Mouse (Mus musculus): ENCODE results near the gene Fam192a. TPM values are rescaled to one million over a fixed set of nuclear protein-coding genes. Genes with fewer than 3 reads are reported as not detected.

Fam192a gene
- polyA plus RNA-seq, 1 experiment from 2014 or later = 58.6 TPM

GRCm38 (mm10) chr8:94607064-94607463 lies 5.3 kb upstream of the Fam192a start:
- no peaks in the 10 kb centered on the region for H3K27me3 ChIP-seq (ENCODE audit: control insufficient read depth, insufficient read depth, low read length)
- WGBS = 90% methylated on average over 5 of the region's 5 CpGs
- no peak overlapping the region for H3K9ac ChIP-seq (ENCODE audit: low read length)
- H3K4me1 ChIP-seq (ENCODE audit: control insufficient read depth, insufficient read depth, low read length) = peaks cover 4% of the 10 kb centered on the region
- H3K36me3 ChIP-seq (ENCODE audit: control insufficient read depth, insufficient read depth, low read length) = no peaks in the 10 kb centered on the region
- H3K4me2 ChIP-seq (ENCODE audit: low read depth, low read length) = no peak overlapping the region
- no peak for ATAC-seq (ENCODE audit: insufficient read depth, low FRiP score)
- no peak overlapping the region for H3K4me3 ChIP-seq (replicated peaks; ENCODE audit: low read length)
- no peaks in the 10 kb centered on the region for H3K9me3 ChIP-seq (replicated peaks; ENCODE audit: control insufficient read depth, low read length)
- no peak overlapping the region for H3K27ac ChIP-seq (ENCODE audit: low read length)

GRCm38 (mm10) chr8:94604030-94604429 lies 2.2 kb upstream of the Fam192a start:
- Histone ChIP-seq H3K4me2 (ENCODE audit: low read depth, low read length) (no peak overlapping the region), H3K9me3 (replicated peaks; ENCODE audit: control insufficient read depth, low read length) (no peaks in the 10 kb centered on the region)
- 72% methylated on average over 2 of the region's 2 CpGs for WGBS

DNA sequence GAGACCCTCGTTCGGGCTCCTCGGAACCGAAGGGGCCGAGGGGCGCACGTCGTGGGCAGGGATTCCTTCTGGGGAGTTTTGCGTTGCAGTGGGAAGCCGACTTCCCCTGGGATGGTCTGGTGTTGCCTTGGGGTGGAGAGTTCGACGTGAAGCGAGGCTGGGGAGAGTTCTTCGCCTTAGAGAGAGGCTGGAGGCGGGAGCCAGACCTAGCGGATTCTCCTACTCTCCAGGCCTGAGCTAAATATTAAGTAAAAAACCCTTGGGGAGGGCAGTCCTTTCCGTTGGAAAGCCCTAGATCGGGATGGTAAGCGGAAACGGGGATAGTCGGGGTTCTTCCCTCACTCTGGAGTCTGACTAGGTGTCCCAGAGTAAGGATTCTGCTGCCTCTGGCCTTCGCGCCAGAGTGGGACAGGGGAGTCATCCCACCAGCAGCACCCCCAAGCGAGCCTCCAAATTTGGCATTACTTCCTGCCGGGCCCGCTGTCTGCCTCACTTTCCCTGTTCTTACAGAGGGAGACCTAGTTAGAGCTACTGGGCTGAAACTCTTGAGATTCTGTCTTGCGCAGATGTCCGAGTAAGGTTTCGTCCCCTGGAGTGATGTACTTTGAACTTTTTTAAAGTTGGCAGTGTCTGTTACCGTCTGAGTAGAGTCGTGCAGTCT lies 804 bp upstream of the Fam192a start:
- H3K36me3 ChIP-seq (ENCODE audit: control insufficient read depth, insufficient read depth, low read length) = no peaks in the 10 kb centered on the region
- H3K4me3 ChIP-seq (replicated peaks; ENCODE audit: low read length) = peak overlapping the region; percentile 98
- no peaks in the 10 kb centered on the region for H3K27me3 ChIP-seq (ENCODE audit: control insufficient read depth, insufficient read depth, low read length)
- under 1% methylated on average over 31 of the region's 31 CpGs for WGBS
- peak overlapping the region; percentile 79 for H3K27ac ChIP-seq (ENCODE audit: low read length)
- H3K4me1 ChIP-seq (ENCODE audit: control insufficient read depth, insufficient read depth, low read length) = peaks cover 12% of the 10 kb centered on the region
- no peaks in the 10 kb centered on the region for H3K9me3 ChIP-seq (replicated peaks; ENCODE audit: control insufficient read depth, low read length)
- ATAC-seq (ENCODE audit: insufficient read depth, low FRiP score) = no peak
- peak overlapping the region; percentile 98 for H3K9ac ChIP-seq (ENCODE audit: low read length)
- H3K4me2 ChIP-seq (ENCODE audit: low read depth, low read length) = peak overlapping the region; percentile 92

More at GRCm38 (mm10) chr8:94604030-94604429, 2.2 kb upstream of the Fam192a start:
- Histone ChIP-seq H3K4me3 (replicated peaks; ENCODE audit: low read length) (no peak overlapping the region), H3K9ac (ENCODE audit: low read length) (no peak overlapping the region), H3K27me3 (ENCODE audit: control insufficient read depth, insufficient read depth, low read length) (no peaks in the 10 kb centered on the region), H3K27ac (ENCODE audit: low read length) (no peak overlapping the region), H3K4me1 (ENCODE audit: control insufficient read depth, insufficient read depth, low read length) (peaks cover 12% of the 10 kb centered on the region), H3K36me3 (ENCODE audit: control insufficient read depth, insufficient read depth, low read length) (no peaks in the 10 kb centered on the region)
- no peak for ATAC-seq (ENCODE audit: insufficient read depth, low FRiP score)

- WGBS = under 1% methylated on average over 51 of the region's 51 CpGs
- H3K27ac ChIP-seq (ENCODE audit: low read length) = peak overlapping the region; percentile 93
Observed at GRCm38 (mm10) chr8:94601034-94601606, 677 bp downstream of the Fam192a start.

GRCm38 (mm10) chr8:94600478-94600877 lies 1.3 kb downstream of the Fam192a start:
- peak overlapping the region; percentile 93; the same call in 1 of the 2 replicates for H3K27ac ChIP-seq (ENCODE audit: low read length)

More at GRCm38 (mm10) chr8:94601034-94601606, 677 bp downstream of the Fam192a start:
- H3K9ac ChIP-seq (ENCODE audit: low read length) = peak overlapping the region; percentile 83
- H3K27me3 ChIP-seq (ENCODE audit: control insufficient read depth, insufficient read depth, low read length) = no peaks in the 10 kb centered on the region
- ATAC-seq (ENCODE audit: insufficient read depth, low FRiP score) = peak; percentile 3; the same call in 1 of the 2 replicates
- H3K9me3 ChIP-seq (replicated peaks; ENCODE audit: control insufficient read depth, low read length) = no peaks in the 10 kb centered on the region
- H3K4me2 ChIP-seq (ENCODE audit: low read depth, low read length) = peak overlapping the region; percentile 97
- peaks cover 12% of the 10 kb centered on the region for H3K4me1 ChIP-seq (ENCODE audit: control insufficient read depth, insufficient read depth, low read length)
- peak overlapping the region; percentile 69 for H3K4me3 ChIP-seq (replicated peaks; ENCODE audit: low read length)
- H3K36me3 ChIP-seq (ENCODE audit: control insufficient read depth, insufficient read depth, low read length) = no peaks in the 10 kb centered on the region

DNA sequence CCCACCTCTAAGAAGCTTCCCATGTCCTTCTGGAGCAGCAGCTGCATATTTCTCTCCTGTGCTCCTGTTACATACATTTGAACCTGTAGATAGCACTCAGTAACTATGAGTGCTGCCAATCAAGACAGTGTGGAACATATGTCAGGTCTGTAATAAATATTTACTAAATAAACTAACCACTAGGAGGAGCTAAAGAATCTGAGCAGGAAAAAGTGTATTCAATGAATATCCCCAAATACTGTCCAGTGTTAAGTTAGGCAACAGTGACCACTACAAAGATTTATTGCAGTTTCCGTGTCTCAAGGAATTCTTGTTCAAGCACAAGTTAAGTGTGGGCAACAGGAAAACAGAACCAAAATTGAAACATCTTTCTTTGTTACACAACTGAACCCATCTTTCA lies 7.6 kb downstream of the Fam192a start:
- no peaks in the 10 kb centered on the region for H3K27me3 ChIP-seq (ENCODE audit: control insufficient read depth, insufficient read depth, low read length)

More at GRCm38 (mm10) chr8:94600478-94600877, 1.3 kb downstream of the Fam192a start:
- H3K4me3 ChIP-seq (replicated peaks; ENCODE audit: low read length) = peak overlapping the region; percentile 69
- H3K27me3 ChIP-seq (ENCODE audit: control insufficient read depth, insufficient read depth, low read length) = no peaks in the 10 kb centered on the region
- H3K4me1 ChIP-seq (ENCODE audit: control insufficient read depth, insufficient read depth, low read length) = peaks cover 12% of the 10 kb centered on the region
- peak overlapping the region; percentile 83 for H3K9ac ChIP-seq (ENCODE audit: low read length)
- no peak for ATAC-seq (ENCODE audit: insufficient read depth, low FRiP score)
- H3K36me3 ChIP-seq (ENCODE audit: control insufficient read depth, insufficient read depth, low read length) = no peaks in the 10 kb centered on the region
- no peaks in the 10 kb centered on the region for H3K9me3 ChIP-seq (replicated peaks; ENCODE audit: control insufficient read depth, low read length)
- 10% methylated on average over 5 of the region's 5 CpGs for WGBS
- H3K4me2 ChIP-seq (ENCODE audit: low read depth, low read length) = peak overlapping the region; percentile 97

DNA sequence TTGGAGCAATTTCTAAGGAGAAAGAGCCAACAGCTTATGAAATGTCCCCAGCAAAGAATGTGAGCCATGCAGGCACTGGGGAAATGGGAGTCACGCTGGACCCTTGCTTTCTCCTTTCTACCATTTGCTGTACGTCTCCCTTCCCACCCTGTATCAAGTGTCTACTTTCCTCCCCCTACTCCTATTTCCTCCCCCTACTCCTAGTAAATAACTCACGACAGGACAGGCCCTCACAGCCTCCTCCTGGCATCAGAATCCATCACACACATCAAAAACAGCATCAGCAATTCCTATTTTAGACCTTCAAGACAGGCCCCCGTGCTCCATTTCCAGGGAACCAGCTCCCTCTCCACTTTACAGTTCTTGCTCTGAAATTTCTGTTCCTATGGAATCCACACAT lies 10.1 kb downstream of the Fam192a start:
- H3K36me3 ChIP-seq (ENCODE audit: control insufficient read depth, insufficient read depth, low read length) = no peaks in the 10 kb centered on the region
- WGBS = 68% methylated on average over 4 of the region's 4 CpGs

More for the DNA sequence above, 7.6 kb downstream of the Fam192a start:
- no peak overlapping the region for H3K4me3 ChIP-seq (replicated peaks; ENCODE audit: low read length)
- no peaks in the 10 kb centered on the region for H3K9me3 ChIP-seq (replicated peaks; ENCODE audit: control insufficient read depth, low read length)
- no peaks in the 10 kb centered on the region for H3K36me3 ChIP-seq (ENCODE audit: control insufficient read depth, insufficient read depth, low read length)
- ATAC-seq (ENCODE audit: insufficient read depth, low FRiP score) = no peak
- 45% methylated on average over 1 of the region's 1 CpGs for WGBS
- H3K9ac ChIP-seq (ENCODE audit: low read length) = no peak overlapping the region
- H3K4me2 ChIP-seq (ENCODE audit: low read depth, low read length) = no peak overlapping the region
- no peaks in the 10 kb centered on the region; the same call in 1 of the 2 replicates for H3K4me1 ChIP-seq (ENCODE audit: control insufficient read depth, insufficient read depth, low read length)
- H3K27ac ChIP-seq (ENCODE audit: low read length) = no peak overlapping the region

GRCm38 (mm10) chr8:94584238-94584817 lies 17.5 kb downstream of the Fam192a start:
- Histone ChIP-seq H3K4me1 (ENCODE audit: control insufficient read depth, insufficient read depth, low read length) (no peaks in the 10 kb centered on the region), H3K27me3 (ENCODE audit: control insufficient read depth, insufficient read depth, low read length) (no peaks in the 10 kb centered on the region), H3K4me2 (ENCODE audit: low read depth, low read length) (no peak overlapping the region), H3K36me3 (ENCODE audit: control insufficient read depth, insufficient read depth, low read length) (peaks cover 9% of the 10 kb centered on the region; the same call in 1 of the 2 replicates), H3K9me3 (replicated peaks; ENCODE audit: control insufficient read depth, low read length) (no peaks in the 10 kb centered on the region), H3K27ac (ENCODE audit: low read length) (no peak overlapping the region), H3K9ac (ENCODE audit: low read length) (no peak overlapping the region), H3K4me3 (replicated peaks; ENCODE audit: low read length) (no peak overlapping the region)
- 48% methylated on average over 4 of the region's 4 CpGs for WGBS
- no peak for ATAC-seq (ENCODE audit: insufficient read depth, low FRiP score)

More for the DNA sequence above, 10.1 kb downstream of the Fam192a start:
- Histone ChIP-seq H3K4me1 (ENCODE audit: control insufficient read depth, insufficient read depth, low read length) (no peaks in the 10 kb centered on the region; the same call in 1 of the 2 replicates), H3K27me3 (ENCODE audit: control insufficient read depth, insufficient read depth, low read length) (no peaks in the 10 kb centered on the region), H3K9me3 (replicated peaks; ENCODE audit: control insufficient read depth, low read length) (no peaks in the 10 kb centered on the region), H3K9ac (ENCODE audit: low read length) (no peak overlapping the region), H3K4me2 (ENCODE audit: low read depth, low read length) (no peak overlapping the region), H3K27ac (ENCODE audit: low read length) (no peak overlapping the region), H3K4me3 (replicated peaks; ENCODE audit: low read length) (no peak overlapping the region)
- ATAC-seq (ENCODE audit: insufficient read depth, low FRiP score) = no peak

DNA sequence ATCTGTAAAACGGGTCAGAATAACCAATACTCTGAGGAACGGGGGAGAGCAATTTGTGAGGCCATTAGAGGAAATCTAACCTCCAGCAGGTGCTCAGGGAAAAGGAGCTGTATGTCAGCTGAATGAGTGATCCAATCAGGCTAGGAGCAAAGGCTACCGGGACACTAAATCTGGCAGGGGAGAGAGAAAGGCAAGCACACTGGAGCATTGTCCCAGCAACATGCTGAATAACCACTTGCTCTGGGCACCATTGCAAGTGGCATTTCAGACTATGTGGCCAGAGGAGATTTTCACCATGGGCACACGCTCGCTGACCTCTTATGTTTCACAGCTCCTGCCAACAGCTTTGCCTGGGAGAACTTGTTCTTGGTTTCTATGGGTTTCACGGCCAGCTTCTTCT lies 19.2 kb downstream of the Fam192a start:
- no peak for ATAC-seq (ENCODE audit: insufficient read depth, low FRiP score)
- H3K27me3 ChIP-seq (ENCODE audit: control insufficient read depth, insufficient read depth, low read length) = no peaks in the 10 kb centered on the region
- WGBS = 87% methylated on average over 6 of the region's 6 CpGs
- H3K36me3 ChIP-seq (ENCODE audit: control insufficient read depth, insufficient read depth, low read length) = peaks cover 14% of the 10 kb centered on the region; the same call in 1 of the 2 replicates
- no peak overlapping the region for H3K4me2 ChIP-seq (ENCODE audit: low read depth, low read length)
- no peak overlapping the region for H3K9ac ChIP-seq (ENCODE audit: low read length)
- no peaks in the 10 kb centered on the region for H3K4me1 ChIP-seq (ENCODE audit: control insufficient read depth, insufficient read depth, low read length)
- no peak overlapping the region for H3K4me3 ChIP-seq (replicated peaks; ENCODE audit: low read length)
- H3K27ac ChIP-seq (ENCODE audit: low read length) = no peak overlapping the region
- H3K9me3 ChIP-seq (replicated peaks; ENCODE audit: control insufficient read depth, low read length) = no peaks in the 10 kb centered on the region
